Mouse (Mus musculus) embryonic facial prominence, embryonic 14.5 days (tissue): ENCODE measurements around the gene Dennd6b. TPM values are rescaled to one million over a fixed set of nuclear protein-coding genes. Genes with fewer than 3 reads are reported as not detected.

Source experiments
- ATAC-seq: fragments of 200-750 bp; cut with Nextera tagmentation; 2 replicates; pipeline ENCODE4 v1.8.0; 2017; ENCODE audit warnings: low read depth, moderate number of reproducible peaks, moderate TSS enrichment
- DNase-seq: peaks from one replicate; pipeline ENCODE4 v3.0.0-alpha.2; 2015; ENCODE audit warnings: low spot score
- H3K27ac ChIP-seq: fragments of 300-500 bp; sonication (generic); replicated peaks from 2 replicates; pipeline ENCODE4 v1.5.1; 2014; ENCODE audit warnings: low read depth, mild to moderate bottlenecking, low read length, moderate library complexity
- H3K27me3 ChIP-seq: fragments of 300-500 bp; sonication (generic); replicated peaks from 2 replicates; pipeline ENCODE4 v1.6.1; 2014; ENCODE audit warnings: low read length; ENCODE audit not compliant: control insufficient read depth, insufficient read depth
- H3K36me3 ChIP-seq: fragments of 300-500 bp; sonication (generic); 2 replicates; pipeline ENCODE4 v1.6.1; 2014; ENCODE audit warnings: low read length, mixed read lengths; ENCODE audit not compliant: control insufficient read depth, insufficient read depth
- H3K4me1 ChIP-seq: fragments of 300-500 bp; sonication (generic); 2 replicates; pipeline ENCODE4 v1.6.1; 2014; ENCODE audit warnings: antibody characterized with exemption, low read length; ENCODE audit not compliant: control insufficient read depth, insufficient read depth
- H3K4me2 ChIP-seq: fragments of 300-500 bp; sonication (generic); 2 replicates; pipeline ENCODE4 v1.6.1; 2014; ENCODE audit warnings: low read depth, mild to moderate bottlenecking, low read length, moderate library complexity, mixed read lengths
- H3K4me3 ChIP-seq: fragments of 300-500 bp; sonication (generic); 2 replicates; pipeline ENCODE4 v1.5.1; 2014; ENCODE audit warnings: low read depth, mild to moderate bottlenecking, low read length
- H3K9ac ChIP-seq: fragments of 300-500 bp; sonication (generic); 2 replicates; pipeline ENCODE4 v1.6.1; 2014; ENCODE audit warnings: low read depth, mild to moderate bottlenecking, low read length, moderate library complexity, mixed read lengths
- H3K9me3 ChIP-seq: fragments of 300-500 bp; sonication (generic); 2 replicates; pipeline ENCODE4 v1.6.1; 2016; ENCODE audit warnings: low read length; ENCODE audit not compliant: control insufficient read depth
- WGBS: fragments of 180-500 bp; shearing (Covaris S2); extraction: QIAGEN DNeasy Blood & Tissue Kit; methylation state at CpG from one replicate; pipeline ENCODE4 v1.1.7; 2014; 5-methylcytosine and 5-hydroxymethylcytosine counted together
- polyA plus RNA-seq: library from polyadenylated mRNA; unstranded; fragments of >200 nt; fragmentation: Nextera tagmentation; extraction: Ambion mirVana; gene quantifications from 2 replicates; pipeline ENCODE4 v1.2.1, GENCODE M21; 2014

Gene Dennd6b
- polyA plus RNA-seq, 1 experiment from 2014 or later = 11.4 TPM

GRCm38 (mm10) chr15:89158516-89158915 is 37.8 kb downstream of the Dennd6b start:
- Histone ChIP-seq H3K27me3 (no peaks in the 10 kb centered on the region), H3K36me3 (peaks cover 100% of the 10 kb centered on the region), H3K4me3 (no peak overlapping the region), H3K4me1 (no peaks in the 10 kb centered on the region), H3K9ac (no peak overlapping the region), H3K4me2 (no peak overlapping the region), H3K27ac (no peak overlapping the region), H3K9me3 (no peaks in the 10 kb centered on the region)
- ATAC-seq (no peak), DNase-seq (no peak)
- WGBS = 94% methylated on average over 16 of the region's 16 CpGs

GRCm38 (mm10) chr15:89157954-89158353 is 38.3 kb downstream of the Dennd6b start:
- Histone ChIP-seq H3K4me1 (no peaks in the 10 kb centered on the region), H3K27me3 (no peaks in the 10 kb centered on the region), H3K9ac (no peak overlapping the region), H3K27ac (no peak overlapping the region), H3K9me3 (no peaks in the 10 kb centered on the region), H3K4me2 (no peak overlapping the region), H3K36me3 (peaks cover 97% of the 10 kb centered on the region), H3K4me3 (no peak overlapping the region)
- peak; percentile 80 for DNase-seq
- 68% methylated on average over 7 of the region's 7 CpGs for WGBS
- ATAC-seq = no peak

DNA sequence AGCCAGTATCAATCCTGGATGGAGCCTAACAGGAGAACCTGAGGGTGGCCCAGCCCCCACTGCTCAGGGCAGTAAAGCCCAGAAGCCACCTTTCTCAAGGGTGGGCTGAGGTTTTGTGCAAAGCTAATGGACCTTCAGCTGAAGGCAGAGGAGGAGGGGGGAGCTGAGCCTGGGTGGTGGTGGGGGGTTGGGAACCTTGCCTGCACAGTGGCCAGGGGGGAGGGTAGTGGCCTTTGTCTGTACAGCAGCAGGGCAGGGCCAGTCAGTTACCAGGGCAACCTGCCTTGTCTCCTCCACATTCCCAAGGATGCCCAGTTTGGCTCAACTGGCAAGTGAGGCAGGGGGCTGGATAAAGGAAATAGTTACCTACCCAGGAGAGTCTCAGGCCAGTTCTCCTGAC is 44.0 kb downstream of the Dennd6b start:
- Histone ChIP-seq H3K36me3 (peaks cover 41% of the 10 kb centered on the region), H3K27ac (no peak overlapping the region), H3K27me3 (peaks cover 19% of the 10 kb centered on the region), H3K9ac (no peak overlapping the region), H3K4me2 (no peak overlapping the region), H3K4me3 (no peak overlapping the region), H3K9me3 (no peaks in the 10 kb centered on the region), H3K4me1 (peaks cover 14% of the 10 kb centered on the region)
- ATAC-seq (no peak), DNase-seq (no peak)

- ATAC-seq (no peak), DNase-seq (peak; percentile 67)
- Histone ChIP-seq H3K4me2 (peak overlapping the region; percentile 95), H3K27me3 (peaks cover 36% of the 10 kb centered on the region), H3K9ac (peak overlapping the region; percentile 74; the same call in 1 of the 2 replicates), H3K27ac (no peak overlapping the region; the same call in 1 of the 2 replicates), H3K4me1 (peaks cover 20% of the 10 kb centered on the region), H3K4me3 (peak overlapping the region; percentile 70), H3K36me3 (peaks cover 18% of the 10 kb centered on the region), H3K9me3 (no peaks in the 10 kb centered on the region)
- WGBS = 0% methylated on average over 11 of the region's 13 CpGs
These were observed 46.3 kb downstream of the Dennd6b start for GRCm38 (mm10) chr15:89150041-89150390.

DNA sequence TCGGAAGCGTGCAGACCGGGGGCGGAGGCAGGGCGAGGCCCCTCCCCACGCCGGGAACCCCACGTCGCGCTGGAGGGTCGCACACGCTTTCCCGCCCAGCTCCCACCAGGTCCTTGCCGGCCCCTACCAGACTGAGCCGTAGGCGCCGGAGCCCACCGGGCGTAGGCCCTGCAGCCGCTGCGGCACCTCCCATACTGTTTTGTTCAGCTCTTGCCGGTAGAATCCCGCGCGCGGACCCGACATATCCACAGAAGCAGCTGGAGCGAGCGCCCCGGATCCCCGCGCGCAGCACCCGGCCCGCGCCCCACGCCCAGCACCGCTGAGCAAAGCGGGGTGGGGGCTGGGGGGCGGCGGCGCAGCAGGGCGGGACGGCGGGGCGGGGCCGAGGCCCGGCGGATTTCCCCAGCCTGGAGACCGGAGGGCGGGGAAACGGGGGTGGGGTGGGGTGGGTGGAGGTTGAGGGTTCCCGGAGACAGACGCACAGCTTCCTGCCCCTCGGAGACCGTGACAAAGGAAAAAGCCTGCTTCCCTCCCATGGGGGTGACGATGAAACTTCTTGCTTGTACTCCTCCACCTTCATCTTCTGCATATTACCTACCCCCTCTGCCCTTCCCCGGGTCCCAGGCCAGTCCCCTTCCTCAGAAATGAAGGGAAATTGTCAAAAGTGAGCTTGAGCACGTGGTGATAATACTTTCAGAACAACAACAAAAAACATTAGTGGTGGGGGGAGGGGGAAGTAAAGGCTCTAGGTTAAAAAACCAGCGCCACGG is 46.8 kb downstream of the Dennd6b start, which contains the start of gene Mapk11:
Gene Mapk11, minus strand, starts transcription at position 358 of the 770 bp plus-strand sequence.
- Histone ChIP-seq H3K4me3 (peak within 1 kb of the TSS; percentile 70), H3K27me3 (peaks cover 36% of the 10 kb centered on the region), H3K9ac (peak within 1 kb of the TSS; percentile 74), H3K9me3 (no peaks in the 10 kb centered on the region), H3K27ac (peak within 1 kb of the TSS; percentile 39; the same call in 1 of the 2 replicates), H3K4me2 (peak within 1 kb of the TSS; percentile 95), H3K36me3 (peaks cover 12% of the 10 kb centered on the region), H3K4me1 (peaks cover 20% of the 10 kb centered on the region)
- peak; percentile 63 for DNase-seq
- ATAC-seq = peak; percentile 62
- under 1% methylated on average over 35 of the region's 61 CpGs for WGBS

- 8% methylated on average over 23 of the region's 25 CpGs for WGBS
- H3K4me3 ChIP-seq = peak overlapping the region; percentile 70
- H3K27me3 ChIP-seq = peaks cover 36% of the 10 kb centered on the region
- no peaks in the 10 kb centered on the region for H3K9me3 ChIP-seq
- ATAC-seq (no peak), DNase-seq (no peak)
- 0 out of 2 replicates have a peak overlapping the region, but pooled peaks have one; percentile 39 for H3K27ac ChIP-seq
- H3K9ac ChIP-seq = peak overlapping the region; percentile 74
- H3K4me2 ChIP-seq = peak overlapping the region; percentile 95
- peaks cover 4% of the 10 kb centered on the region; the same call in 1 of the 2 replicates for H3K36me3 ChIP-seq
- H3K4me1 ChIP-seq = peaks cover 20% of the 10 kb centered on the region
These were observed 47.6 kb downstream of the Dennd6b start for GRCm38 (mm10) chr15:89148496-89149270.

GRCm38 (mm10) chr15:89147895-89148294 is 48.4 kb downstream of the Dennd6b start:
- DNase-seq (no peak), ATAC-seq (no peak)
- Histone ChIP-seq H3K9ac (no peak overlapping the region), H3K4me3 (peak overlapping the region; percentile 70), H3K27me3 (peaks cover 37% of the 10 kb centered on the region), H3K4me1 (peaks cover 20% of the 10 kb centered on the region), H3K27ac (no peak overlapping the region), H3K36me3 (no peaks in the 10 kb centered on the region), H3K9me3 (no peaks in the 10 kb centered on the region), H3K4me2 (peak overlapping the region; percentile 95)
- 63% methylated on average over 4 of the region's 4 CpGs for WGBS

- Histone ChIP-seq H3K4me1 (peaks cover 20% of the 10 kb centered on the region), H3K9me3 (no peaks in the 10 kb centered on the region), H3K27ac (no peak overlapping the region), H3K27me3 (peaks cover 40% of the 10 kb centered on the region), H3K9ac (no peak overlapping the region), H3K4me2 (peak overlapping the region; percentile 95), H3K4me3 (peak overlapping the region; percentile 30), H3K36me3 (no peaks in the 10 kb centered on the region)
- no peak for ATAC-seq
- 20% methylated on average over 10 of the region's 10 CpGs for WGBS
- no peak for DNase-seq
These were observed 48.8 kb downstream of the Dennd6b start for GRCm38 (mm10) chr15:89147456-89147855.
